In genomic region chr19:36629394-36629910, GRCm38 (mm10) we compare ENCODE assay signal across 20 mouse cellular contexts.
A peak's percentile ranks its signal among the peaks of the same experiment; 100 is the strongest.
DNase-seq lines count a peak whose midpoint lies in the region; ATAC-seq and TF ChIP-seq lines count a peak whose summit lies in the region.
"Had no signal": no experiment of that assay in that cellular context is flagged by ENCODE, and none has a peak within 500 bp of the region (broad histone marks: within the 10 kb centered on the region; RNA-seq: fewer than 3 reads in every experiment).

No protein-coding gene starts in this region.

- no peaks in the 10 kb centered on the region for H3K9me3 ChIP-seq in hindbrain, embryonic 16.5 days (ENCODE audit: control insufficient read depth, low read length)
- H3K9me3 ChIP-seq in hindbrain, embryonic 10.5 days = no peaks in the 10 kb centered on the region
- H3K9me3 ChIP-seq in liver, embryonic 11.5 days (ENCODE audit: control insufficient read depth, low read length) = no peaks in the 10 kb centered on the region
- no peaks in the 10 kb centered on the region for H3K9me3 ChIP-seq in liver, postnatal 0 days (ENCODE audit: low read length)
- H3K9me3 ChIP-seq: embryonic facial prominence, embryonic 13.5 days; forebrain, embryonic 12.5 days; heart, embryonic 15.5 days had no signal

- no peaks in the 10 kb centered on the region for H3K36me3 ChIP-seq in hindbrain, embryonic 16.5 days (ENCODE audit: control insufficient read depth, insufficient read depth, low read length)
- H3K36me3 ChIP-seq in hindbrain, embryonic 10.5 days = no peaks in the 10 kb centered on the region
- no peaks in the 10 kb centered on the region for H3K36me3 ChIP-seq in liver, adult 2 months (ENCODE audit: control insufficient read depth, insufficient read depth, low read length)
- no peaks in the 10 kb centered on the region for H3K36me3 ChIP-seq in liver, embryonic 11.5 days (ENCODE audit: control insufficient read depth, insufficient read depth, low read length)
- H3K36me3 ChIP-seq in liver, postnatal 0 days (replicated peaks; ENCODE audit: insufficient read depth, low read length) = no peaks in the 10 kb centered on the region
- H3K36me3 ChIP-seq: embryonic facial prominence, embryonic 13.5 days; forebrain, embryonic 12.5 days; heart, embryonic 15.5 days had no signal

- no peak overlapping the region for H3K4me3 ChIP-seq in hindbrain, embryonic 16.5 days (ENCODE audit: low read length)
- H3K4me3 ChIP-seq in hindbrain, embryonic 10.5 days = no peak overlapping the region
- no peak overlapping the region for H3K4me3 ChIP-seq in liver, adult 2 months (ENCODE audit: insufficient read depth, low read depth, low read length)
- no peak overlapping the region for H3K4me3 ChIP-seq in liver, embryonic 11.5 days (ENCODE audit: low read depth, low read length)
- H3K4me3 ChIP-seq in liver, postnatal 0 days (ENCODE audit: low read depth, low read length) = no peak overlapping the region
- H3K4me3 ChIP-seq: embryonic facial prominence, embryonic 13.5 days; forebrain, embryonic 12.5 days; heart, adult 2 months; heart, embryonic 15.5 days had no signal

- H3K27ac ChIP-seq in hindbrain, embryonic 16.5 days (ENCODE audit: low read depth, low read length) = no peak overlapping the region
- H3K27ac ChIP-seq in hindbrain, embryonic 10.5 days = no peak overlapping the region
- H3K27ac ChIP-seq in liver, adult 2 months (replicated peaks; ENCODE audit: insufficient read depth, low read depth, low read length) = peak overlapping the region; percentile 1; the same call in 1 of the 2 replicates
- no peak overlapping the region for H3K27ac ChIP-seq in liver, embryonic 11.5 days (ENCODE audit: low read depth, low read length)
- H3K27ac ChIP-seq in liver, postnatal 0 days (ENCODE audit: low read depth) = peak overlapping the region; percentile 85
- H3K27ac ChIP-seq: embryonic facial prominence, embryonic 13.5 days; forebrain, embryonic 12.5 days; heart, adult 2 months; heart, embryonic 15.5 days had no signal

- H3K9ac ChIP-seq in hindbrain, embryonic 16.5 days (ENCODE audit: low read depth, low read length) = no peak overlapping the region
- no peak overlapping the region for H3K9ac ChIP-seq in liver, adult 2 months (ENCODE audit: low read depth, low read length)
- no peak overlapping the region for H3K9ac ChIP-seq in liver, embryonic 11.5 days (ENCODE audit: low read depth, low read length)
- H3K9ac ChIP-seq in liver, postnatal 0 days (replicated peaks) = no peak overlapping the region
- H3K9ac ChIP-seq: embryonic facial prominence, embryonic 13.5 days; forebrain, embryonic 12.5 days; heart, embryonic 15.5 days had no signal

- no peaks in the 10 kb centered on the region for H3K4me1 ChIP-seq in hindbrain, embryonic 16.5 days (ENCODE audit: control insufficient read depth, insufficient read depth, low read depth, low read length)
- H3K4me1 ChIP-seq in hindbrain, embryonic 10.5 days (replicated peaks) = peaks cover 4% of the 10 kb centered on the region; the same call in 1 of the 2 replicates
- H3K4me1 ChIP-seq in liver, adult 2 months (ENCODE audit: control insufficient read depth, insufficient read depth, low read length) = peaks cover 27% of the 10 kb centered on the region
- no peaks in the 10 kb centered on the region for H3K4me1 ChIP-seq in liver, embryonic 11.5 days (replicated peaks; ENCODE audit: control insufficient read depth, insufficient read depth, low read length)
- H3K4me1 ChIP-seq in liver, postnatal 0 days (ENCODE audit: insufficient read depth) = peaks cover 18% of the 10 kb centered on the region
- H3K4me1 ChIP-seq: embryonic facial prominence, embryonic 13.5 days; forebrain, embryonic 12.5 days; heart, embryonic 15.5 days had no signal

- no peak for TF ChIP-seq CTCF in liver, adult 2 months (IDR thresholded peaks at IDR 0.05; ENCODE audit: low read depth, low read length)
- no peak for TF ChIP-seq CTCF in liver, postnatal 0 days (IDR thresholded peaks at IDR 0.05; ENCODE audit: low read depth)

- no peaks in the 10 kb centered on the region for H3K27me3 ChIP-seq in hindbrain, embryonic 16.5 days (replicated peaks; ENCODE audit: control insufficient read depth, insufficient read depth, low read length)
- H3K27me3 ChIP-seq in hindbrain, embryonic 10.5 days (ENCODE audit: insufficient read depth, poor library complexity, severe bottlenecking) = no peaks in the 10 kb centered on the region
- H3K27me3 ChIP-seq in liver, adult 2 months (ENCODE audit: control insufficient read depth, insufficient read depth, low read length) = no peaks in the 10 kb centered on the region
- no peaks in the 10 kb centered on the region for H3K27me3 ChIP-seq in liver, embryonic 11.5 days (replicated peaks; ENCODE audit: control insufficient read depth, insufficient read depth, low read length)
- no peaks in the 10 kb centered on the region for H3K27me3 ChIP-seq in liver, postnatal 0 days (ENCODE audit: insufficient read depth, low read length)
- H3K27me3 ChIP-seq: embryonic facial prominence, embryonic 13.5 days; forebrain, embryonic 12.5 days; heart, embryonic 15.5 days had no signal

- TF ChIP-seq POLR2A in liver, adult 2 months (IDR thresholded peaks at IDR 0.05; ENCODE audit: extremely low read depth, insufficient read depth, low read length) = no peak

- WGBS in hindbrain, embryonic 16.5 days = 78% methylated on average over 9 of the region's 9 CpGs
- 80% methylated on average over 9 of the region's 9 CpGs for WGBS in hindbrain, embryonic 10.5 days
- WGBS in liver, adult 2 months = 32% methylated on average over 9 of the region's 9 CpGs
- WGBS in liver, embryonic 11.5 days = 78% methylated on average over 9 of the region's 9 CpGs
- WGBS in liver, postnatal 0 days (ENCODE audit: insufficient replicate concordance) = 68% methylated on average over 9 of the region's 9 CpGs

- DNase-seq in hindbrain, embryonic 10.5 days (ENCODE audit: low spot score) = no peak
- DNase-seq in liver, adult 2 months (ENCODE audit: extremely low read depth, low read depth, low spot score) = peak; percentile 94
- no peak for DNase-seq in liver, embryonic 11.5 days (ENCODE audit: low spot score)
- peak; percentile 26 for DNase-seq in liver, postnatal 0 days
- DNase-seq in spleen, postnatal 4 days (ENCODE audit: low spot score in 2 of 2) = no peak
- DNase-seq in lung, postnatal 14 days = no peak
- DNase-seq: adrenal gland, adult 2 months; adrenal gland, postnatal 25 days; cerebellum, adult 9-11 months; cerebellum, postnatal 36 days; gastrocnemius, postnatal 10 days; heart, adult 2 months; heart, postnatal 14 days had no signal

- 0 out of 2 replicates have a peak, but pooled peaks have one; percentile 10 for TF ChIP-seq EP300 in liver, postnatal 0 days (IDR thresholded peaks at IDR 0.05; ENCODE audit: low read depth)

- ATAC-seq in hindbrain, embryonic 16.5 days = 0 out of 2 replicates have a peak, but pooled peaks have one; percentile 30
- no peak for ATAC-seq in liver, embryonic 11.5 days (replicated peaks; ENCODE audit: low FRiP score)
- peak; percentile 85 for ATAC-seq in liver, postnatal 0 days
- ATAC-seq: activated CD4-positive, CD25-positive, alpha-beta regulatory T cell, adult 4 months; forebrain, embryonic 16.5 days had no signal

- H3K79me2 ChIP-seq in liver, adult 2 months (ENCODE audit: control insufficient read depth, insufficient read depth, low read length) = no peaks in the 10 kb centered on the region

- H3K4me2 ChIP-seq in hindbrain, embryonic 16.5 days (ENCODE audit: low read length) = no peak overlapping the region
- H3K4me2 ChIP-seq in liver, embryonic 11.5 days = no peak overlapping the region
- H3K4me2 ChIP-seq in liver, postnatal 0 days (ENCODE audit: low read depth, low read length) = 0 out of 2 replicates have a peak overlapping the region, but pooled peaks have one; percentile 18
- H3K4me2 ChIP-seq: embryonic facial prominence, embryonic 13.5 days; forebrain, embryonic 12.5 days; heart, embryonic 11.5 days; heart, embryonic 15.5 days had no signal

Comparison
In these comparisons a context has a peak if more than half of its experiments do, and no peak if none do; other contexts are left out.
1. H3K27ac ChIP-seq: peak in liver, adult 2 months (single experiment) and liver, postnatal 0 days (single experiment); none in hindbrain, embryonic 16.5 days (single experiment), hindbrain, embryonic 10.5 days (single experiment) and liver, embryonic 11.5 days (single experiment).
2. DNase-seq: peak in liver, adult 2 months (single experiment) and liver, postnatal 0 days (single experiment); none in hindbrain, embryonic 10.5 days (single experiment), liver, embryonic 11.5 days (single experiment), spleen, postnatal 4 days (0 of 2) and lung, postnatal 14 days (single experiment).